Mouse (Mus musculus): Measurements from ENCODE around the gene Gatad2b. TPM values are rescaled to one million over a fixed set of nuclear protein-coding genes. Genes with fewer than 3 reads are reported as not detected.

Gatad2b gene
- polyA plus RNA-seq, 1 experiment from 2014 or later: 12.1 TPM

GRCm38 (mm10) chr3:90408721-90409120 is 115.7 kb downstream of the Gatad2b start:
- no peak overlapping the region for H3K9ac ChIP-seq (ENCODE audit: low read depth, low read length)
- ATAC-seq: no peak
- H3K27me3 ChIP-seq (replicated peaks; ENCODE audit: control insufficient read depth, insufficient read depth, low read length): no peaks in the 10 kb centered on the region
- no peak overlapping the region for H3K27ac ChIP-seq (ENCODE audit: low read depth, low read length)
- no peaks in the 10 kb centered on the region for H3K4me1 ChIP-seq (ENCODE audit: control insufficient read depth, insufficient read depth, low read depth, low read length)
- 95% methylated on average over 3 of the region's 3 CpGs for WGBS
- no peak overlapping the region for H3K4me3 ChIP-seq (ENCODE audit: low read length)
- no peaks in the 10 kb centered on the region for H3K9me3 ChIP-seq (ENCODE audit: control insufficient read depth, low read length)
- no peak overlapping the region for H3K4me2 ChIP-seq (ENCODE audit: low read length)
- H3K36me3 ChIP-seq (ENCODE audit: control insufficient read depth, insufficient read depth, low read length): peaks cover 62% of the 10 kb centered on the region

DNA sequence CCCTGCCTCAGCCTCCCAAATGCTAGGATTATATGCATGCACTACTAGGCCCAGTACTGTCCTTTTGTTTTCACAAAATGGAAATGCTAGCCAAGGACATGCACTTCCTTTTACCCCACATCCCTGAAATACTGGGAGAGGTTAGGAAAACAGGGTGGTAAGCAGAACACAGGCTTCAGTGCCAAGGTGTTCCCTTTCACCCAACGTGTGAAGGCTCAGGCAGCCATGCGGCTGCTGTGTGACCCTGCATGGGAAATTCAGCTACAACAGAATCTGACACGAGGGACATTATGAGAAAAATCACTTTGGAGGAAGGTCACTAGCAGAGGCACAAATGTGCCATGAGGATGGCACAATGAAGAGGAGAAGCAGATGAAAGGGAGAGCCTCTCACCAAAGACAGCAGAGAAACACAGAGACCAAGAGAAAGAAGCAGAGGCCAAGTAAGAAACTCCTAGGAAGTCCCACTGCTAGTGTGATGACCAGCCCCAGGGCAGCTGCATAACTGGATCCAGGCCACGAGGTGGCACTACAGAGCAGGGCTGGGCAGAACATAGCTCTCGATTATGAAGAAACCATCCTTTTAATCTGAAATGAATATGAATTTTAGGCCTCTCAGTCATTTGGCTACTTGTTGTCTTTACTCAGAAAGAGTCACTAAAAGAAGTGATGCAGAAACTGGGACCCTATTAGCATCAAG is 119.5 kb downstream of the Gatad2b start:
- H3K27ac ChIP-seq (ENCODE audit: low read depth, low read length): no peak overlapping the region
- no peak overlapping the region for H3K9ac ChIP-seq (ENCODE audit: low read depth, low read length)
- WGBS: 52% methylated on average over 5 of the region's 5 CpGs
- H3K27me3 ChIP-seq (replicated peaks; ENCODE audit: control insufficient read depth, insufficient read depth, low read length): no peaks in the 10 kb centered on the region
- no peak overlapping the region for H3K4me3 ChIP-seq (ENCODE audit: low read length)
- H3K9me3 ChIP-seq (ENCODE audit: control insufficient read depth, low read length): no peaks in the 10 kb centered on the region
- no peak overlapping the region for H3K4me2 ChIP-seq (ENCODE audit: low read length)
- ATAC-seq: peak; percentile 67; the same call in 1 of the 2 replicates
- peaks cover 57% of the 10 kb centered on the region for H3K36me3 ChIP-seq (ENCODE audit: control insufficient read depth, insufficient read depth, low read length)
- H3K4me1 ChIP-seq (ENCODE audit: control insufficient read depth, insufficient read depth, low read depth, low read length): no peaks in the 10 kb centered on the region

- no peaks in the 10 kb centered on the region for H3K4me1 ChIP-seq (ENCODE audit: control insufficient read depth, insufficient read depth, low read depth, low read length)
- no peak overlapping the region for H3K4me2 ChIP-seq (ENCODE audit: low read length)
- no peak overlapping the region for H3K27ac ChIP-seq (ENCODE audit: low read depth, low read length)
- peaks cover 52% of the 10 kb centered on the region for H3K36me3 ChIP-seq (ENCODE audit: control insufficient read depth, insufficient read depth, low read length)
- H3K4me3 ChIP-seq (ENCODE audit: low read length): no peak overlapping the region
- no peak overlapping the region for H3K9ac ChIP-seq (ENCODE audit: low read depth, low read length)
- H3K9me3 ChIP-seq (ENCODE audit: control insufficient read depth, low read length): no peaks in the 10 kb centered on the region
- H3K27me3 ChIP-seq (replicated peaks; ENCODE audit: control insufficient read depth, insufficient read depth, low read length): no peaks in the 10 kb centered on the region
- ATAC-seq: peak; percentile 38; the same call in 1 of the 2 replicates
- WGBS: 78% methylated on average over 3 of the region's 3 CpGs
Measured at GRCm38 (mm10) chr3:90413011-90413396, 120.0 kb downstream of the Gatad2b start.

Small RNA genes lying within 50 kb of the gene (microRNA-seq; reads per million reads assigned to microRNA genes)
- gene Mir7012: not detected

Other genes starting within 250 kb of the Gatad2b start
- 207 TPM in 2 replicates for gene 4933434E20Rik, start 241.5 kb upstream of the Gatad2b start, polyA plus RNA-seq (2015; fragmentation: Nextera tagmentation; extraction: Ambion mirVana)
- 105 and 122 TPM in 2 replicates for gene Ubap2l, start 240.6 kb upstream of the Gatad2b start, polyA plus RNA-seq (2015; fragmentation: Nextera tagmentation; extraction: Ambion mirVana)
- 343 and 357 TPM in 2 replicates for gene Tpm3, start 220.5 kb upstream of the Gatad2b start, polyA plus RNA-seq (2015; fragmentation: Nextera tagmentation; extraction: Ambion mirVana)
- gene Nup210l, start 189.0 kb upstream of the Gatad2b start, polyA plus RNA-seq (2015; fragmentation: Nextera tagmentation; extraction: Ambion mirVana): 0.26 and 0.30 TPM in 2 replicates
- gene Rps27, start 79.5 kb upstream of the Gatad2b start, polyA plus RNA-seq (2015; fragmentation: Nextera tagmentation; extraction: Ambion mirVana): 626 and 662 TPM in 2 replicates
- gene Rab13, start 79.5 kb upstream of the Gatad2b start, polyA plus RNA-seq (2015; fragmentation: Nextera tagmentation; extraction: Ambion mirVana): 21.7 and 24.1 TPM in 2 replicates
- 93.4 and 97.0 TPM in 2 replicates for gene Jtb, start 61.6 kb upstream of the Gatad2b start, polyA plus RNA-seq (2015; fragmentation: Nextera tagmentation; extraction: Ambion mirVana)
- gene Creb3l4, start 49.7 kb upstream of the Gatad2b start, polyA plus RNA-seq (2015; fragmentation: Nextera tagmentation; extraction: Ambion mirVana): 2.0 and 2.2 TPM in 2 replicates
- 40.3 and 54.2 TPM in 2 replicates for gene Slc39a1, start 45.0 kb upstream of the Gatad2b start, polyA plus RNA-seq (2015; fragmentation: Nextera tagmentation; extraction: Ambion mirVana)
- gene Crtc2, start 39.0 kb upstream of the Gatad2b start, polyA plus RNA-seq (2015; fragmentation: Nextera tagmentation; extraction: Ambion mirVana): 19.6 and 25.3 TPM in 2 replicates
- 8.1 and 10.2 TPM in 2 replicates for gene Dennd4b, start 28.0 kb upstream of the Gatad2b start, polyA plus RNA-seq (2015; fragmentation: Nextera tagmentation; extraction: Ambion mirVana)
- gene Slc27a3, start 96.8 kb downstream of the Gatad2b start, polyA plus RNA-seq (2015; fragmentation: Nextera tagmentation; extraction: Ambion mirVana): 30.1 and 30.8 TPM in 2 replicates
- gene Ints3, start 140.4 kb downstream of the Gatad2b start, polyA plus RNA-seq (2015; fragmentation: Nextera tagmentation; extraction: Ambion mirVana): 27.8 and 30.3 TPM in 2 replicates
- 3.1 and 3.2 TPM in 2 replicates for gene Npr1, start 172.7 kb downstream of the Gatad2b start, polyA plus RNA-seq (2015; fragmentation: Nextera tagmentation; extraction: Ambion mirVana)
- gene Ilf2, start 182.9 kb downstream of the Gatad2b start, polyA plus RNA-seq (2015; fragmentation: Nextera tagmentation; extraction: Ambion mirVana): 224 and 229 TPM in 2 replicates
- gene Snapin, start 197.9 kb downstream of the Gatad2b start, polyA plus RNA-seq (2015; fragmentation: Nextera tagmentation; extraction: Ambion mirVana): 96.8 and 98.1 TPM in 2 replicates
- gene Chtop, start 216.3 kb downstream of the Gatad2b start, polyA plus RNA-seq (2015; fragmentation: Nextera tagmentation; extraction: Ambion mirVana): 161 and 164 TPM in 2 replicates
- gene S100a1, start 221.2 kb downstream of the Gatad2b start, polyA plus RNA-seq (2015; fragmentation: Nextera tagmentation; extraction: Ambion mirVana): 26.1 and 40.5 TPM in 2 replicates
- 13.6 and 17.2 TPM in 2 replicates for gene S100a13, start 221.3 kb downstream of the Gatad2b start, polyA plus RNA-seq (2015; fragmentation: Nextera tagmentation; extraction: Ambion mirVana)
- 0.19 TPM in 1 of 2 replicates, not detected in the other for gene S100a14, start 233.7 kb downstream of the Gatad2b start, polyA plus RNA-seq (2015; fragmentation: Nextera tagmentation; extraction: Ambion mirVana)
- gene S100a16, start 244.1 kb downstream of the Gatad2b start, polyA plus RNA-seq (2015; fragmentation: Nextera tagmentation; extraction: Ambion mirVana): 50.5 and 60.8 TPM in 2 replicates

Measured in hindbrain, embryonic 16.5 days (tissue).